Comparison of ENCODE assay signal across 8 mouse cellular contexts in genomic region chr11:9048011-9048702, GRCm38 (mm10). TPM values are rescaled to one million over a fixed set of nuclear protein-coding genes. Genes with fewer than 3 reads are reported as not detected.
A peak's percentile ranks its signal among the peaks of the same experiment; 100 is the strongest.
DNase-seq lines count a peak whose midpoint lies in the region; ATAC-seq and TF ChIP-seq lines count a peak whose summit lies in the region.

TSS of gene Gm11992 (plus strand) at chr11:9048594.

- TF ChIP-seq CTCF in intestine, postnatal 0 days (IDR thresholded peaks at IDR 0.05; ENCODE audit: low read depth) = no peak

- intact Hi-C loops in left cerebral cortex, postnatal 36 days (cut with DNase I) = no loop called here

- peak; percentile 100 for ATAC-seq in embryonic facial prominence, embryonic 11.5 days (replicated peaks; ENCODE audit: insufficient number of reproducible peaks, low FRiP score, low TSS enrichment, low read depth)
- peak; percentile 98 for ATAC-seq in intestine, postnatal 0 days
- no peak for ATAC-seq in inflammation-experienced regulatory T-cells, adult 6 months

- no peaks in the 10 kb centered on the region for H3K9me3 ChIP-seq in embryonic facial prominence, embryonic 11.5 days (replicated peaks; ENCODE audit: control insufficient read depth, low read length)
- H3K9me3 ChIP-seq in intestine, postnatal 0 days (ENCODE audit: control insufficient read depth) = no peaks in the 10 kb centered on the region
- no peaks in the 10 kb centered on the region for H3K9me3 ChIP-seq in midbrain, embryonic 10.5 days (replicated peaks)

- no peak within 1 kb of the TSS; the same call in 1 of the 2 replicates for H3K9ac ChIP-seq in embryonic facial prominence, embryonic 11.5 days (replicated peaks; ENCODE audit: low read length)
- H3K9ac ChIP-seq in intestine, postnatal 0 days (ENCODE audit: low read depth, low read length) = peak within 1 kb of the TSS; percentile 37; the same call in 1 of the 2 replicates

- H3K36me3 ChIP-seq in embryonic facial prominence, embryonic 11.5 days (replicated peaks; ENCODE audit: control insufficient read depth, insufficient read depth, low read depth, low read length) = no peaks in the 10 kb centered on the region
- H3K36me3 ChIP-seq in intestine, postnatal 0 days (ENCODE audit: control insufficient read depth, insufficient read depth) = no peaks in the 10 kb centered on the region
- H3K36me3 ChIP-seq in midbrain, embryonic 10.5 days = no peaks in the 10 kb centered on the region

- H3K4me2 ChIP-seq in embryonic facial prominence, embryonic 11.5 days (ENCODE audit: low read depth, low read length) = peak within 1 kb of the TSS; percentile 93
- H3K4me2 ChIP-seq in intestine, postnatal 0 days (replicated peaks; ENCODE audit: low read depth) = peak within 1 kb of the TSS; percentile 91

- peak; percentile 87 for DNase-seq in adrenal gland, postnatal 25 days
- peak; percentile 94 for DNase-seq in embryonic facial prominence, embryonic 11.5 days (ENCODE audit: low spot score)
- DNase-seq in gonadal fat pad, adult 2 months (ENCODE audit: low read depth) = peak; percentile 50
- peak; percentile 72 to 75 for DNase-seq in left cerebral cortex, postnatal 36 days (ENCODE audit: low spot score in 2 of 2)
- DNase-seq in midbrain, embryonic 10.5 days (ENCODE audit: low spot score) = peak; percentile 89
- peak; percentile 75 to 78 for DNase-seq in right cerebral cortex, postnatal 36 days (ENCODE audit: low spot score in 2 of 2)

- 4% methylated on average over 21 of the region's 21 CpGs for WGBS in embryonic facial prominence, embryonic 11.5 days
- 3% methylated on average over 21 of the region's 21 CpGs for WGBS in intestine, postnatal 0 days
- 5% methylated on average over 21 of the region's 21 CpGs for WGBS in midbrain, embryonic 10.5 days

- peaks cover 11% of the 10 kb centered on the region for H3K27me3 ChIP-seq in embryonic facial prominence, embryonic 11.5 days (ENCODE audit: control insufficient read depth, insufficient read depth, low read length)
- H3K27me3 ChIP-seq in intestine, postnatal 0 days (replicated peaks; ENCODE audit: control insufficient read depth, insufficient read depth, low read length) = no peaks in the 10 kb centered on the region
- peaks cover 24% of the 10 kb centered on the region for H3K27me3 ChIP-seq in midbrain, embryonic 10.5 days (ENCODE audit: low read depth, poor library complexity, severe bottlenecking)

- H3K4me3 ChIP-seq in embryonic facial prominence, embryonic 11.5 days (ENCODE audit: low read depth, low read length) = peak within 1 kb of the TSS; percentile 39
- H3K4me3 ChIP-seq in intestine, postnatal 0 days (ENCODE audit: low read depth, low read length) = peak within 1 kb of the TSS; percentile 48
- H3K4me3 ChIP-seq in midbrain, embryonic 10.5 days = peak within 1 kb of the TSS; percentile 67

- no peak within 1 kb of the TSS for H3K27ac ChIP-seq in embryonic facial prominence, embryonic 11.5 days (replicated peaks; ENCODE audit: low read depth, low read length)
- H3K27ac ChIP-seq in intestine, postnatal 0 days (ENCODE audit: low read depth, low read length) = no peak within 1 kb of the TSS; the same call in 1 of the 2 replicates
- peak within 1 kb of the TSS; percentile 50; the same call in 1 of the 2 replicates for H3K27ac ChIP-seq in midbrain, embryonic 10.5 days (replicated peaks)

- no peaks in the 10 kb centered on the region; the same call in 1 of the 2 replicates for H3K4me1 ChIP-seq in embryonic facial prominence, embryonic 11.5 days (ENCODE audit: control insufficient read depth, insufficient read depth, low read length)
- 0 out of 2 replicates have a peak, but pooled peaks cover 5% of the 10 kb centered on the region for H3K4me1 ChIP-seq in intestine, postnatal 0 days (replicated peaks; ENCODE audit: control insufficient read depth, insufficient read depth, low read length)
- H3K4me1 ChIP-seq in midbrain, embryonic 10.5 days = peaks cover 9% of the 10 kb centered on the region

RNA-seq across cellular contexts. Expression of gene Gm11992, which starts in this region (rescaled TPM):
- 0.18 TPM in 1 of 2 replicates, not detected in the other for total RNA-seq in adrenal gland, postnatal 25 days (2021)
- polyA plus RNA-seq in embryonic facial prominence, embryonic 11.5 days (2014; fragmentation: Nextera tagmentation; extraction: Ambion mirVana) = 0.20 and 1.0 TPM in 2 replicates
- polyA plus RNA-seq in gonadal fat pad, adult 2 months (2012; rRNA removed) = 0.93 and 1.9 TPM in 2 replicates
- polyA plus RNA-seq in intestine, postnatal 0 days (2015; fragmentation: Nextera tagmentation; extraction: Ambion mirVana) = 1.1 and 1.3 TPM in 2 replicates
- total RNA-seq in left cerebral cortex, postnatal 36 days (2021) = under 1 TPM; 0.54 to 0.63 TPM
- polyA plus RNA-seq in midbrain, embryonic 10.5 days (2016; fragmentation: Nextera tagmentation; extraction: Ambion mirVana) = 0.64 and 0.78 TPM in 2 replicates
- polyA plus RNA-seq in inflammation-experienced regulatory T-cells, adult 6 months (2017; shearing (Covaris generic)) = under 1 TPM in 2 of 3 experiments, not detected in 1; 0.24 to 0.34 TPM

Comparison
In these comparisons a context has a peak if more than half of its experiments do, and no peak if none do; other contexts are left out.
1. Peak in DNase-seq in adrenal gland, postnatal 25 days; RNA of the gene not detected or under 1 TPM.
2. Peak in DNase-seq in left cerebral cortex, postnatal 36 days; RNA of the gene not detected or under 1 TPM.
3. Peak in DNase-seq, H3K4me3 ChIP-seq and H3K27ac ChIP-seq in midbrain, embryonic 10.5 days; RNA of the gene not detected or under 1 TPM.